Mouse (Mus musculus) hindbrain, embryonic 12.5 days (tissue): ENCODE results near the gene Tuba1c. TPM values are rescaled to one million over a fixed set of nuclear protein-coding genes. Genes with fewer than 3 reads are reported as not detected.

Experiments
- ATAC-seq: fragments of 200-750 bp; cut with Nextera tagmentation; 2 replicates; pipeline ENCODE4 v1.8.0; 2017; ENCODE audit warnings: moderate TSS enrichment; ENCODE audit not compliant: low FRiP score
- H3K27ac ChIP-seq: fragments of 300-500 bp; sonication (generic); 2 replicates; pipeline ENCODE4 v1.5.1; 2016; ENCODE audit warnings: mild to moderate bottlenecking
- H3K27me3 ChIP-seq: fragments of 300-500 bp; sonication (generic); 2 replicates; pipeline ENCODE4 v1.6.1; 2016; ENCODE audit warnings: mild to moderate bottlenecking
- H3K36me3 ChIP-seq: fragments of 300-500 bp; sonication (generic); 2 replicates; pipeline ENCODE4 v1.6.1; 2016; ENCODE audit warnings: mild to moderate bottlenecking
- H3K4me1 ChIP-seq: fragments of 300-500 bp; sonication (generic); 2 replicates; pipeline ENCODE4 v1.6.1; 2016
- H3K4me2 ChIP-seq: fragments of 300-500 bp; sonication (generic); replicated peaks from 2 replicates; pipeline ENCODE4 v1.6.1; 2016; ENCODE audit warnings: mild to moderate bottlenecking
- H3K4me3 ChIP-seq: fragments of 300-500 bp; sonication (generic); 2 replicates; pipeline ENCODE4 v1.5.1; 2016; ENCODE audit warnings: mild to moderate bottlenecking
- H3K9ac ChIP-seq: fragments of 300-500 bp; sonication (generic); 2 replicates; pipeline ENCODE4 v1.6.1; 2016; ENCODE audit warnings: mild to moderate bottlenecking, moderate library complexity
- H3K9me3 ChIP-seq: fragments of 300-500 bp; sonication (generic); replicated peaks from 2 replicates; pipeline ENCODE4 v1.6.1; 2016; ENCODE audit warnings: mild to moderate bottlenecking
- WGBS: fragments of 180-500 bp; shearing (Covaris S2); methylation state at CpG from one replicate; pipeline ENCODE4 v1.1.7; 2016; 5-methylcytosine and 5-hydroxymethylcytosine counted together
- polyA plus RNA-seq: library from polyadenylated mRNA; unstranded; fragments of >200 nt; fragmentation: Nextera tagmentation; extraction: Ambion mirVana; gene quantifications from 2 replicates; pipeline ENCODE4 v1.2.1, GENCODE M21; 2016

Gene Tuba1c
- polyA plus RNA-seq, result 59.6 and 72.4 TPM in 2 replicates

GRCm38 (mm10) chr15:99029619-99030584, at the start of gene Tuba1c:
Gene Tuba1c (plus strand): TSS chr15:99029891.
- peak within 1 kb of the TSS; percentile 37 for H3K4me3 ChIP-seq
- WGBS, result under 1% methylated on average over 51 of the region's 52 CpGs
- ATAC-seq, result peak; percentile 81
- peak within 1 kb of the TSS; percentile 58 for H3K27ac ChIP-seq
- H3K36me3 ChIP-seq, result peaks cover 3% of the 10 kb centered on the region; the same call in 1 of the 2 replicates
- H3K9ac ChIP-seq, result peak within 1 kb of the TSS; percentile 55
- H3K9me3 ChIP-seq, result no peaks in the 10 kb centered on the region
- peak within 1 kb of the TSS; percentile 64 for H3K4me2 ChIP-seq
- peaks cover 24% of the 10 kb centered on the region for H3K4me1 ChIP-seq
- peaks cover 20% of the 10 kb centered on the region for H3K27me3 ChIP-seq

- H3K9ac ChIP-seq, result no peak overlapping the region
- no peaks in the 10 kb centered on the region for H3K9me3 ChIP-seq
- peak overlapping the region; percentile 69 for H3K27ac ChIP-seq
- no peaks in the 10 kb centered on the region for H3K36me3 ChIP-seq
- no peak overlapping the region for H3K4me2 ChIP-seq
- WGBS, result 54% methylated on average over 7 of the region's 7 CpGs
- no peaks in the 10 kb centered on the region for H3K27me3 ChIP-seq
- no peak for ATAC-seq
- peaks cover 57% of the 10 kb centered on the region for H3K4me1 ChIP-seq
- H3K4me3 ChIP-seq, result no peak overlapping the region
Observed at GRCm38 (mm10) chr15:98980012-98980614, 49.6 kb upstream of the Tuba1c start.

- Histone ChIP-seq H3K9ac (no peak overlapping the region), H3K4me3 (no peak overlapping the region), H3K4me1 (peaks cover 61% of the 10 kb centered on the region), H3K9me3 (no peaks in the 10 kb centered on the region), H3K36me3 (no peaks in the 10 kb centered on the region), H3K27me3 (no peaks in the 10 kb centered on the region), H3K27ac (peak overlapping the region; percentile 48; the same call in 1 of the 2 replicates), H3K4me2 (no peak overlapping the region)
- no peak for ATAC-seq
- WGBS, result 60% methylated on average over 6 of the region's 6 CpGs
Observed at GRCm38 (mm10) chr15:98982100-98982499, 47.6 kb upstream of the Tuba1c start.

- peak overlapping the region; percentile 63 for H3K4me2 ChIP-seq
- H3K4me1 ChIP-seq, result peaks cover 61% of the 10 kb centered on the region
- 18% methylated on average over 16 of the region's 16 CpGs for WGBS
- H3K27me3 ChIP-seq, result no peaks in the 10 kb centered on the region
- no peaks in the 10 kb centered on the region for H3K9me3 ChIP-seq
- no peaks in the 10 kb centered on the region for H3K36me3 ChIP-seq
- peak overlapping the region; percentile 52 for H3K4me3 ChIP-seq
- peak overlapping the region; percentile 99 for H3K27ac ChIP-seq
- H3K9ac ChIP-seq, result peak overlapping the region; percentile 88
- ATAC-seq, result peak; percentile 82
Observed at GRCm38 (mm10) chr15:98983431-98984081, 46.1 kb upstream of the Tuba1c start.

GRCm38 (mm10) chr15:98984681-98985080, 45.0 kb upstream of the Tuba1c start:
- Histone ChIP-seq H3K4me2 (peak overlapping the region; percentile 63), H3K36me3 (no peaks in the 10 kb centered on the region), H3K9ac (peak overlapping the region; percentile 88), H3K9me3 (no peaks in the 10 kb centered on the region), H3K4me1 (peaks cover 67% of the 10 kb centered on the region), H3K4me3 (peak overlapping the region; percentile 52), H3K27ac (peak overlapping the region; percentile 99), H3K27me3 (no peaks in the 10 kb centered on the region)
- WGBS, result 27% methylated on average over 6 of the region's 6 CpGs
- no peak for ATAC-seq

- Histone ChIP-seq H3K4me3 (peak overlapping the region; percentile 52), H3K27ac (peak overlapping the region; percentile 99), H3K27me3 (no peaks in the 10 kb centered on the region), H3K4me1 (peaks cover 68% of the 10 kb centered on the region), H3K4me2 (peak overlapping the region; percentile 63), H3K9me3 (no peaks in the 10 kb centered on the region), H3K9ac (peak overlapping the region; percentile 88), H3K36me3 (no peaks in the 10 kb centered on the region)
- WGBS, result 3% methylated on average over 29 of the region's 29 CpGs
- peak; percentile 49 for ATAC-seq
Observed at GRCm38 (mm10) chr15:98985240-98985981, 44.3 kb upstream of the Tuba1c start.

GRCm38 (mm10) chr15:98985982-98986715, 43.5 kb upstream of the Tuba1c start:
- WGBS, result 16% methylated on average over 12 of the region's 12 CpGs
- ATAC-seq, result no peak
- no peaks in the 10 kb centered on the region for H3K27me3 ChIP-seq
- peak overlapping the region; percentile 99 for H3K27ac ChIP-seq
- peak overlapping the region; percentile 88 for H3K9ac ChIP-seq
- H3K4me3 ChIP-seq, result peak overlapping the region; percentile 52
- no peaks in the 10 kb centered on the region for H3K9me3 ChIP-seq
- H3K4me1 ChIP-seq, result peaks cover 75% of the 10 kb centered on the region
- no peaks in the 10 kb centered on the region for H3K36me3 ChIP-seq
- H3K4me2 ChIP-seq, result peak overlapping the region; percentile 63

GRCm38 (mm10) chr15:98987077-98987630, 42.5 kb upstream of the Tuba1c start:
- 3% methylated on average over 7 of the region's 7 CpGs for WGBS
- H3K4me2 ChIP-seq, result peak overlapping the region; percentile 63
- H3K27me3 ChIP-seq, result no peaks in the 10 kb centered on the region
- ATAC-seq, result no peak
- H3K4me1 ChIP-seq, result peaks cover 76% of the 10 kb centered on the region
- no peaks in the 10 kb centered on the region for H3K36me3 ChIP-seq
- H3K4me3 ChIP-seq, result peak overlapping the region; percentile 52
- H3K9ac ChIP-seq, result peak overlapping the region; percentile 88
- H3K9me3 ChIP-seq, result no peaks in the 10 kb centered on the region
- H3K27ac ChIP-seq, result peak overlapping the region; percentile 99

- H3K4me3 ChIP-seq, result peak overlapping the region; percentile 52
- peak overlapping the region; percentile 63 for H3K4me2 ChIP-seq
- 29% methylated on average over 8 of the region's 8 CpGs for WGBS
- H3K9ac ChIP-seq, result peak overlapping the region; percentile 88
- peaks cover 76% of the 10 kb centered on the region for H3K4me1 ChIP-seq
- no peaks in the 10 kb centered on the region for H3K27me3 ChIP-seq
- no peaks in the 10 kb centered on the region for H3K9me3 ChIP-seq
- ATAC-seq, result no peak
- no peaks in the 10 kb centered on the region for H3K36me3 ChIP-seq
- peak overlapping the region; percentile 99 for H3K27ac ChIP-seq
Observed at GRCm38 (mm10) chr15:98987661-98988181, 42.0 kb upstream of the Tuba1c start.

- Histone ChIP-seq H3K27me3 (no peaks in the 10 kb centered on the region), H3K4me2 (peak overlapping the region; percentile 63), H3K9ac (0 out of 2 replicates have a peak overlapping the region, but pooled peaks have one; percentile 14), H3K4me3 (0 out of 2 replicates have a peak overlapping the region, but pooled peaks have one; percentile 52), H3K4me1 (peaks cover 77% of the 10 kb centered on the region), H3K9me3 (no peaks in the 10 kb centered on the region), H3K27ac (peak overlapping the region; percentile 99), H3K36me3 (no peaks in the 10 kb centered on the region)
- 68% methylated on average over 3 of the region's 3 CpGs for WGBS
- no peak for ATAC-seq
Observed at GRCm38 (mm10) chr15:98988787-98989186, 40.9 kb upstream of the Tuba1c start.
